Mouse (Mus musculus) right cerebral cortex, postnatal 25 days (tissue): Measurements from ENCODE around the gene Gpr50.

Experiments
- DNase-seq: peaks from one replicate; pipeline ENCODE4 v3.0.0; 2022

Gene Gpr50

DNA sequence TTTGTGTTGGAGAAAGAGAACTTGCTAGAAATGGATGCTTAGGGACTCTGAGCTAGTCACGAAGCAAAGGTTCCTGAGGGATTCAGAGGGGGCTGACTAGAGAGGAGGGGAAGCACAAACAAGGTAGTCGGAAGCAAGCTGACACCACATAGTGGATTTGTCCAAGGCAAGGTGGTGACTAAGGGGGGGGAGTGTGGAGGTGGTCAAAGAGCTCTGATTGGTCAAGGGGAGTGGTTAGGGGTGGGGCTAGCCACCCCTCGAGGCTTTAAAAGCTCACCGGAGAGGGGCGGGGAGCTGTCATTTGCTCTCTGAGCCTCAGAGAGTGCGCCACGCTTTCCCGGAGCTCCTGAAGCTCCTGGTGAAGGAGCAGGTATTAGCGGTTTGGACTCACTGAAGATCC, at the start of gene Gpr50:
Gene Gpr50, plus strand, starts transcription at position 294 of the 400 bp plus-strand sequence.
- DNase-seq: no peak

DNA sequence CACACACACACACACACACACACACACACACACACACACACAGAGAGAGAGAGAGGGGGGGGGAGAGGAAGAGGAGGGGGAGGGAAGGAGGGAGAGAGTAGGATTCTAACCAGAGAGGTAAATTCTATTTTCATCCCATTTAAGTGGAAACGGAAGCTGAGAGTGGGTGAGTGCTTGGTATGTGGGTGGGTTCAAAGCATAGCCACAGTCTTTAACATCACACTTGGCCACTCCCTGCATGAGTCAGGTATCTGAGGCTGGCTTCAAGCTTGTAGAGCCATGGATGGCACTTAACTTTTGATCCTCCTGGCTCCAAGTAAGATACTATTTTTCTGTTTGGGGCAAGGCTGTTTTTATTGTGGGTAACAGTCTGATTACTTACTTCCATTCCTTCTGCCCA, 41.2 kb upstream of the Gpr50 start:
- DNase-seq: no peak

DNA sequence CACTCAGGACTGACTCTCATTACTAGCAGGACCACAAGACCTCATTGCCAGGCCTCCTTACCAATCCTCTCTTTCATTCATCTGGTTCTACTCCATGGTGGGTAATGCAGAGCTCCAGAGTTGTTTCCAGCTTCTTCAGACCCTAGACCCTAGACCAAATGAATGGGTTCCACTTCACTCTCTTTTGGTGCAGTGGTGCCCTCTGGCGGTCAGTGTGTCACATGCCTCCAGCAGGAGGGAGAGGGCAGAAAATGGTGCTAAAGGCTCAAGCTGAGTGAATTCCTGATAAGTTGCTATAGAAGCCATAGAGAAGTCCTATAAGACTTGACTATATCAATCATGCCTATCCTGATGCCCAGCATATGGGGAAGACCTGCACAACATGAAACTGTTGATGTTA, 39.6 kb upstream of the Gpr50 start:
- peak; percentile 8 for DNase-seq

DNA sequence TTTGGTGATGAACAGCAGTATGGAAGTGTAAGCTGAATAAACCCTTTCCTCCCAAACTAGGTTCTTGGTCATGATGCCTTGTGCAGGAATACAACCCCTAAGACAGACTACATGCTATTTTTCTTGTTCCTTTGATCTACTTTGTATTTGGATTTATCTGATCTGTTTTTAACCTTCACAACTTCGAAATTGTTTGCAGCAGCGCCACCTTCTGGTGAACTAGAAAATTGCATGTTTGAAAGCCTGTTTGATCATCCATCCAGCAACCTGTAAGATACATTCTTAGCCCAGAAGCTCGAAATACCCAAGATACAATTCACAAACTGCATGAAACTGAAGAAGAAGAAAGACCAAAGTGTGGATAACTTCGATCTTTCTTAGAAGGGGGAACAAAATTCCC, 35.2 kb upstream of the Gpr50 start:
- peak; percentile 21 for DNase-seq

DNA sequence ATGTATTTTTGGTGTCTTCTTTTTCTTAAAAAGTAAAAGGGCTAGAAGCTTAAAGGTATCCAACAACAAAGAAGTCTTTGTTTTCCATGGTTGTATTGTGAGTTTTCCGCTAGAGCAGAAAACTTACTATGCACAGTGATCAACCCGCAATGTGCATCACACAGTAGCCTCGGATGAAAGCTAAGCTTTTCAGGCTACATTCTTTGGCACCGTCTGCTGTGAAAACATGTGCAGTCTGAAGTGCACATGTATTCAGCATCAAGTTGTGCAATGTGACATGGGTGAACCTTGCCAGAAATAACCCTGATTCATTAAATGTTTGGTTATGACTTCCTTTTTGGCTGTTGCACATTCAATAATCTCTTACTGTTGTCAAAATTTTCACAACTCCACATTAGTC, 32.8 kb upstream of the Gpr50 start:
- DNase-seq: no peak

DNA sequence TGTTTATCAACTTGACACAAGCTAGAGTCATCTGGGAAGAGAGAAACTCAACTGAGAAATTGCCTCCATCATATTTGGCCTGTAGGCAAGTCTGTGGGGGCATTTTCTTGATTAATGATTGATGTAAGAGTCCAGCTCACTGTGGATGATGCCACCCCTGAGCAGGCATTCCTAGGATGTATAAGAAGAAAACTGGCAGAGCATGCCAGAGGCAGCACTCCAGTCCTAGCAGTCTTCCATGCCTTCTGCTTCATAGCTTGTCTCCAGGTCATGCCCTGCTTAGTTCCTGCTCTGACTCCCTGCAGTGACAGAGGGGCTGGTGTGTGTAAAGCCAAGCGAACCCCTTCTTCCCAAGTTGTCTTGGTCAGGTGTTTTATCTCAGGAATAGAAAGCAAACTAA, 32.3 kb upstream of the Gpr50 start:
- no peak for DNase-seq

DNA sequence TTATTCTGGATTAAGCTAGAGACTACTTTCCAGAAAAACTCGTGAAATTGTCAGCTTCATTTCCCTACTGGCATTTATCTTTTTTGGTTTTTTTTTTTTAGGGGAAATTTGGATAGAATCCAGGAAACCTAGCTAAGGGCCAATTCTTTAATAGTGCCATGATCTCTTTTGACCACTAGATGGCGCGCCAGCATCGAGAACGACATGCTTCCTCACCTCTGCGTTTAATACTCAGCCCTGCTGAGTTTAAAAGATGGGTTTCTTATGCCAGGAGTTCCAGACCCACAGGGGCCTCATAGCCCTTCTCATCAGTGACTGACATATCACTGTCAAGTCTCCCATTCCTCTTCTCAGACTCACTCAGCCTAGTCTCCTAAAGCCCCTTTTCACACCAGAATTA, 15.5 kb upstream of the Gpr50 start:
- peak; percentile 28 for DNase-seq

DNA sequence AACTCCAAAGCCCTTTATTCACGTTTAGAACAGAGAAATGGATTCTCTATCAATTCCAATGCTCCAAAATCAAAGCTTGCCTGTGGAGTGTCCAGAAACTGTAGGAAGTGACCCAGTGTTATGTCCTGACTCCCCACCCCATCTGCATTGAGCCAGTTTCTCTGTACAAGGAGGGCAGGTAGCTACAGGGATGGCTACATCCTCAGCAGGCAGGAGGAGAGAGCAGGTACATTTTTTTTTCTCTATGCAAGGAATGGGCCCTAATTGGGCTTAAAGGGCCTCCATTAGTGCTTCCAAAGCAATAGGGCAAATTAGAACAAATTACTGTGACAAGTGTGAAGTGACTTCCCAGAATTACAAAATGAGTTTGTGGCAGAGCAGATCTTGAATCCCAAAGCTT, 15.0 kb upstream of the Gpr50 start:
- DNase-seq: no peak

DNA sequence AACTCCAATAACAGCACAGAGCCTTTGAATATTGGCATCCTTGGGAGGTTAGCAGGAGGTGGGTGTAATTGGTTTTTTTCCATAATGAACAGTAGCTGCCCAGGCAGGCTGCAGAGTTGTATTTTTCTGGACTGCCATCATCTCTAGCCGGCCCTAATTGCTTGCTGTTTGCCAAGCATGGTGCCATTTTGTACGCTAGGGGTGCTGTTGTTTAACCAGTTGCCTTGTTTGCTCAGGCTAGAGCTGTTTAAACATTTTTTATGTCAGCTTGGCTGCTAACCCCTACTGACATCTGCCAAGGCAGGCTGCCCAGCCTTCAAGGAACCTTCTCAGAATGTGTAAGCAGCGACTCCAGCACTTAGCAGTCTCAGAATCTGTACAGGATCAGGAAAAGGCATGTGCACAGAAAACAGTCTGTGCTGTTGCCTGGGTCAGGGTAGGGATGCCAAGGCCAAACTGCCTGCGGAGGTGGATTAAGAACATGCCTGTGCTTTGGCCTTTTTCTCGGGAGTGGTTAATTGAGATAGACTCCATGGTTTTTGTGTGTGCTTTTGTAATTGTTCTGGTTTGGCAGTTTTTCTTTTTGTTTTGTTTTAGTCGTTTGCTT, 14.5 kb upstream of the Gpr50 start:
- DNase-seq: peak; percentile 31

DNA sequence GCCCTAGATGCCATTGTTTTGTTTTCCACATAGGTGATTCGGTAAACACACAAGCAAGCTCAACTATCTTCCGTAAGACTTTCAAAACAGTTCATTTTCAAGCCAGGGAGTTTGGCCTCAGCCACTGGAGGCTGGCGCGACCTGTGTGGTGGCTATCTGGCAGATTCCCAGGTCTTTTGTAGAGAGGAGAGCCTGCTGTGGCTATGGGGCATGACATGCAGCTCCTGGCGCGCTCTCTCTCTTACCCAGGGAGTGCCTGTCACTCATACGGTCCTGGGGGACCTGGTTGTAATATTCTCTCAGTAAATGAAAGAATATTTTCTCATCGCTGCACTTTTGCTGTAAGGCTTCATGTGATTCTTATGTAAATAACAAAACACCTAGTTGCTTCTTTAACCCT, 13.5 kb upstream of the Gpr50 start:
- DNase-seq: no peak

DNA sequence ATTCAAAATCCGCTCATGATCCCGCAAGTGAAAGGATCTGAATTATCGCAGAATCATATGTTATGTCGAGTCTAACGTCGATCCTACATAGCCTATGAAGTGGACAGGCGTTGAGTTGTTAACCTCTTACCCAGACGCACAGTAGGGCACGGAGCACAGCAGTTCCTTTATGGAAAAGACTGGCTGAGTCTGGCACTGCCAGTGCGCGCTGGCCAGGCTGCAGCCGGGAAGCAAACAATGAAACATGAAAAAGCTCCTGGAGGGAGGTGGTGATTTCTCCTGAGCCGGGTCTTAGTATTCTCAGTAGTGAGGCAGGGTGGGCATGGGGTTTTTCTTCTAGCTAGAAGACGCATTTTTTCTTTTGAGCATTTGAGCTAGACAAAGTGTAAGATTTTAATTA, 1.7 kb upstream of the Gpr50 start:
- DNase-seq: no peak

DNA sequence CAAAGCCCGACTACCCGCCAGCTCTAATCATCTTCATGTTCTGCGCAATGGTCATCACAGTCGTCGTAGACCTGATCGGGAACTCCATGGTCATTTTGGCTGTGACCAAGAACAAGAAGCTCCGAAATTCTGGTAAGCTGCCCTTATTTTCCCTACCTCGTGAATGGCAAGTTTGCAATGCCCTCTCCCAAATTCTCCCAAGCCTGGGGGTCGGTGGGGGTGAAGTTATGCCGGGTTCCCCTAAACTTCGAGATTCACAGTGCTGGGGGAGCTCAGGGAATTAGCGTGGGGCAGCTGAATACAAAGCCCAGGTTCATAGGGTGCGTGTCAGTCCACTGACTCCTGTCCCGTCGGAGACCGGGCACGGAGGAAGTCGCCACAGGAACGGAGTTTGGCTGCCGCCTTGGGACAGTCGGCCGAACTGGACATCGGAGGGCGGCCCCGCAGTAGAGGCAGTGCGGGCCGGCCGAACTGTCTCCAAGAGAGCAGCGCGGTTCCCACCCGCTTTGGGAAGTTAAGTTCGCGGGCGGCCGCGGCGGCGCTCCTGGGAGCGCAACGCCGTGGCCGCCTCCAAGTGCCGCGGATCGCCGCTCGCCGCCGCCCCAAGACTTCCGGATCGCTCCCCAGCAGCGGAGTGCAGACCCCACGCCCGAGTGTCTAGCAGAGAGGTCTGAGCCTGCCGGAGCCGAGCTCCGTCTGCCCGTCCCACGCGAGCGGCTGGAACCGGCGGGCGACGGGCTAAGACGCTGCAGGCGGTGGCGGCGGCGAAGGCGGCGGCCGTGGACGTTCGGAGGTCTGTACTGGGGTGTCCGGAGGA, 612 bp downstream of the Gpr50 start:
- no peak for DNase-seq

DNA sequence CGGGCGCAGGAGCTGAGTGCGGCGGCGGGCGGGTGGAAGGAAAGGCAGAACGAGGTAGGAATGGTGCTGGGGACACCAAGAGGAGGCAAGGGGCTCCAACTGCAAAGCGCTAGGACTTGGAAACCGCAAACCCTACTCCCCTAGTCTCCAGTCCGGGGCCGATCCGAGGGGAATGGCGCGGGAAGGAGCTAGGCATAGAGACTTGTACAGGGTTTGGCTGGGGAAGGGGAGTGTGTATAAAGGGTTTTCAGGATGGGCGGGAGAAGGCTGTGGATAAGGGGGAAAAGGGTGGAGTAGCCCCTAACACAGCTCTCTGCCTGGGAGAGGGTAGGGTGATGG, 1.2 kb downstream of the Gpr50 start:
- no peak for DNase-seq

DNA sequence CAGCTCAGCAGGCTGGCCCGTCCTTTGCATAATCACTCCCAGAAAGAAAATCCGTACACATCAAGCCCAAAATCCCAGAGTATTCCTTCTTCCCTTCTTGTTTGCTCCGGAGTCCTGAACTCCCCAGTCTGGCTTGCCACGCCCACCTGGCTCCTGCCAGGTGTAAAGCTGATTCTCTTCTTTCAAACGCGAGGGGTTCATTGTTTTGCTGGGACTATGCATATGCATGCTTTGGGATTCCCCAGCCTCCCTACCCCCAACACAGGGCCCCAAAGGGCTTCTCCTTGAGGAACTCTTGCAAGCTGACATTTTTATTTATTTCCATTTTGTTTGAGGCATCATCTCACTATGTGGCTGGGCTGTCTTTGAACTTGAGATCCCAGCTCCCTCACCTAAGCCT, 6.8 kb downstream of the Gpr50 start:
- DNase-seq: no peak

DNA sequence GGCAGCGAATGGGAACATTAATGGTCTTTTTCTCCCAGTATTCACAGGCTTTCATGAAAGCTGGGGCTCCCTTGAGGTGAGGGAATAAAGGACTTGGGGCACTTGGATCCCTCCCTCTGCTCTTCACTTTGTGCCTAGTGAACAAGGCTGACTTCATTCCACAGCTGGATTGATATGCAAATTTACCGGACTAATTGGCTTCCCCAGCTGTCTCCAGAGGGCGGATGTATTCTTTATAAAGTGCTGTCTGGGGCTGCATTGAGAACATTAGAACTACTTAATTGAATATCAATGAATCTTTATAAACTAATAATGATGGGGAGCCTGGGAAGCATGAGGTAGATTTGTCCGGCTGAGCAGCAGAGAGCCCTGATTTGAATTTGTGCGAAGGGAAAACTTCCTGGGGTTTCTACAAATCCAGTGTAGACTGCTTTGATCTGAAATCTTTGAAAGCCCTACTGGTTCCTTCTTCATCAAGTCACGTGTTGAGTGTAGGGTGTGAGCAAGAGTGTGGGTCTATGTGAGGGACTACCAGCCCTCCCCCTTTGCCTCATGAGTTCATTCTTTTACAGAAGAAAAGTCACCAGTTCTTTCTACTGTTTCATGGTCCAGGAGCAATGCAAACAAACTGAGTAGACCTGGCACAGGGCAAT, 37.5 kb downstream of the Gpr50 start:
- no peak for DNase-seq
